Mouse (Mus musculus): ENCODE measurements around the gene Gm20388.

DNA sequence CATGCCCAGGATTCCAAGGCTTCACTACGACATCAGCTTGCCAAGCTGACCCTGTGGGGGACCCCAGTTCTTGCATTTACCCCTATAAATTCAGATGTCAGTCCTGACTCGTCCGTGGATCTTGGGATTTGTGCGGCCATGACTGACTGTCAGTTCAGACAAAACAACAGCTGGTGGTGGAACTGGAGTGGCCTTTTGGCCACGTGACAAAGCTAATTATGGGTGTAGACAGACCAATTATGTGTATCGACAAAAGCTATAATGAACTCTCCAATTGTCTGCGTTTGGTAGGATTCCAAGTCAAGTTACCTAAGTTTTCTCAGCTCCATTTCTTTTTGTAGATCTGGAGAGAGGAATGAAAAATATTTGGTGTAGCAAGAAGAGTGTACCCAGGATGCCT lies 4259.1 kb downstream of the Gm20388 start:
- TF ChIP-seq CTCF (IDR thresholded peaks at IDR 0.05; ENCODE audit: low read depth) (no peak), EP300 (IDR thresholded peaks at IDR 0.05; ENCODE audit: low read depth) (no peak)
